Mouse (Mus musculus) CH12.LX (cell line): ENCODE measurements at regions not wholly inside any gene's neighbourhood (a gene's known extent, or its start where the extent isn't known, plus 50 kb on each side); places are given as distances from the start of the nearest gene placed in this dataset.

Experiments
- CTCF ChIP-seq, 2 experiments: IDR thresholded peaks in 1 of 2; conservative IDR thresholded peaks in 1 of 2; 2 replicates each; pipeline ENCODE4 v1.5.1; 2011 to 2012; ENCODE audit warnings: low read depth in 2 of 2, low read length in 2 of 2, improper control_type of control experiment in 1 of 2, inconsistent platforms in 1 of 2, mild to moderate bottlenecking in 1 of 2, moderate library complexity in 1 of 2
- EP300 ChIP-seq: IDR thresholded peaks from 2 replicates; pipeline ENCODE4 v1.6.1; 2011; ENCODE audit warnings: low read length, improper control_type of control experiment
- ETS1 ChIP-seq: conservative IDR thresholded peaks from 2 replicates; pipeline ENCODE4 v1.6.1; 2012; ENCODE audit warnings: low read depth, mild to moderate bottlenecking, inconsistent platforms, low read length, improper control_type of control experiment, moderate library complexity
- JUND ChIP-seq: conservative IDR thresholded peaks from 2 replicates; pipeline ENCODE4 v1.6.1; 2011; ENCODE audit warnings: low read depth, low read length, improper control_type of control experiment
- NRF1 ChIP-seq: IDR thresholded peaks from 2 replicates; pipeline ENCODE4 v1.6.1; 2014; ENCODE audit warnings: low read depth, mild to moderate bottlenecking, inconsistent platforms, low read length, improper control_type of control experiment, moderate library complexity
- POLR2A ChIP-seq: IDR thresholded peaks from 2 replicates; pipeline ENCODE4 v1.6.1; 2011; ENCODE audit warnings: low read depth, mild to moderate bottlenecking, improper control_type of control experiment, low read length
- TCF12 ChIP-seq: IDR thresholded peaks from 2 replicates; pipeline ENCODE4 v1.6.1; 2014; ENCODE audit warnings: low read depth, mild to moderate bottlenecking, inconsistent platforms, low read length, improper control_type of control experiment
- ZKSCAN1 ChIP-seq: IDR thresholded peaks from 2 replicates; pipeline ENCODE4 v1.6.1; 2012; ENCODE audit warnings: low read depth, inconsistent platforms, low read length, improper control_type of control experiment, borderline replicate concordance

DNA sequence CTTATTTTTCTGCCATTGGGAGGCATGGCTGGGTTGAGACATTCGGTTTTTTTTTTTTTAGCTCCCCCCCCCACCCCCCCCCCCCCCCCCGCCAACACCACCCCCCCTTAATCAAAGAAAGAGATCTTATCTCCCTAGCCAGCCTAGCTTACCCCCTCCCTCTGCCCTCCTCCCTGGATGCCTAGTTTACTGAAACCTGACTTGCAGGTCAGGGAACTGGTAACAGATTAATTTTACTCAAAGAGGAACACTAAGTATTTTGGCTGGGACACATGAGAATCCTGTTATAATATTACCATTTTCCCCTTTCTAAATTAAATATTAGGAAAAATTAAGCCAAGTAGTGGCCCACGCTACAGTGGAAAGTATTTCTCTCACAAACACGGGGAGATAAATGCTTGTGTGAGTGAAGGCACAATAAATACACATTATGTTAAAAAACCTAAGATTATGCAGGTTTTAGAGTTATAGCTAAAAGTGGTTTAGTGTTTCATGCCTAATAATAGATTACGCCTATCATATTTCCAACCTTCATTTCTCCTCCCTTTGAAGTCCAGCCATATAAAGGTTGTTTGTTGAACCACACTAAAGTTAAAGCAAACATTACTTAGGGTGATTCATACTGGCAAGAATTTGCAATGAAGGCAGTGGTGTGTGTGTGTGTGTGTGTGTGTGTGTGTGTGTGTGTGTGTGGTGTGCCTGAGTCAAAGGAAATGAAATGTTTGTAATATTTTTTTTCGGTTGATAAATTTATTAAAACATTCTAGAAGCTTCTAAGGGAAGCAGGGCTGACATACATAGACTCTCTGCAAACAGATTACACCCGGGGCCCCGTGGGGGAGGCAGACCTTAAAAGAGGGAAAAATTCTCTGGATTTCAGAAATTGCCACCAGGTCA lies 76.0 kb upstream of the Arid5b start:
- no peak for TF ChIP-seq JUND
- TF ChIP-seq ETS1: no peak
- no peak for TF ChIP-seq EP300
- no peak for TF ChIP-seq CTCF (conservative IDR thresholded peaks at IDR 0.05 in 1 of 2, IDR thresholded peaks at IDR 0.05 in 1 of 2; ENCODE audit: low read depth in 2 of 2, low read length in 2 of 2)
- TF ChIP-seq POLR2A: no peak
- no peak for TF ChIP-seq TCF12
- TF ChIP-seq ZKSCAN1: no peak
- no peak for TF ChIP-seq NRF1
